Mouse (Mus musculus) activated CD4-positive, CD25-positive, alpha-beta regulatory T cell (primary cell): ENCODE measurements around the gene Mx1. TPM values are rescaled to one million over a fixed set of nuclear protein-coding genes. Genes with fewer than 3 reads are reported as not detected.

Experiments
- polyA plus RNA-seq, 2 experiments: library from polyadenylated mRNA; unstranded; fragments of 100-300 nt; shearing (Covaris generic); gene quantifications; one replicate each; pipeline ENCODE4 v1.2.1; 2017

Gene Mx1
- 1 to 10 TPM; 4.3 to 9.0 TPM for polyA plus RNA-seq

DNA sequence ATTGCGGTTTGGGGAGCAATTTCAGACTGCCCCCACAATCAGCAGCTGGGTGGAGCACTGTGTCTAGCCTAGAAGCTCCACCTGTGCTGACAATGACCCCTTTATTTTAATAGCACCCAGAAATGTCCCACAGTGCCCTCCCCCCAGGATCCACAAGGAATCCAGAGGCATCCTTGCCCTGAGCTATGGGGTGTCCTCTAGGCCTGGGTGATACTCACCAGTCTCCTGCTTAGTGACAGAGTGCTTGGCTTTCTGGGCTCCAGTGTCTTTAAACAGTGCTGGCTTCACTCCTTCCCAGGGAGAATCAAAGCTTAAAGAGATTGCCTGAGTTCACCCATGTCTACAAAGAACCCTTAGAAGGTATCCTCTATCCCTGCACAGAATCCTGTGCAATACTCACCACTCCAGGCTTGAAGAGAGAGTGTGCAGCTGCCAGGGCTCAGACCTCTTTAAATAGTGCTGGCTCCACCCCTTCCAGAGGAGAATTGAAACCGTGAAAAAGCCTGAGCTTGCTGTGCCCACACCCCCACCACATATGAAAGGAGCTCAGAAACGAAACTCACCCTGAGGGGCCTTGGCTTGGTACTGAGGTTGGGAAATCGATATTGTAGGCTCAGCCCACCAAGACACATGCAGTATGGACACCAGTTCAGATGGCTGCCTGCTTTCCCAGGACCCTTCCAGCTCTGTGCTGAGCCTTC is at the start of gene Mx1:
Gene Mx1, minus strand, starts transcription at position 427 of the 701 bp plus-strand sequence.

Other genes starting within 250 kb of the Mx1 start
- gene Bace2, start 106.2 kb downstream of the Mx1 start, polyA plus RNA-seq, result 10 to 100 TPM in 1 of 2 experiments, 1 to 10 TPM in 1; 1.9 to 15.5 TPM
- gene Fam3b, start 51.9 kb upstream of the Mx1 start, polyA plus RNA-seq, result 1 to 10 TPM; 1.4 to 2.4 TPM
- gene Tmprss2, start 148.3 kb upstream of the Mx1 start, polyA plus RNA-seq, result not detected